Mouse (Mus musculus) intestine, postnatal 0 days (tissue): ENCODE results near the gene Mecom. TPM values are rescaled to one million over a fixed set of nuclear protein-coding genes. Genes with fewer than 3 reads are reported as not detected.

ENCODE experiments used
- ATAC-seq: fragments of 200-750 bp; cut with Nextera tagmentation; 2 replicates; pipeline ENCODE4 v1.8.0; 2017; ENCODE audit warnings: mild to moderate bottlenecking, moderate TSS enrichment, moderate library complexity
- H3K27ac ChIP-seq: fragments of 300-500 bp; sonication (generic); 2 replicates; pipeline ENCODE4 v1.5.1; 2014; ENCODE audit warnings: mild to moderate bottlenecking, low read depth, low read length, moderate library complexity
- H3K27me3 ChIP-seq: fragments of 300-500 bp; sonication (generic); replicated peaks from 2 replicates; pipeline ENCODE4 v1.6.1; 2014; ENCODE audit warnings: low read length, mixed read lengths; ENCODE audit not compliant: control insufficient read depth, insufficient read depth
- H3K36me3 ChIP-seq: fragments of 300-500 bp; sonication (generic); 2 replicates; pipeline ENCODE4 v1.6.1; 2014; ENCODE audit warnings: mild to moderate bottlenecking, moderate library complexity; ENCODE audit not compliant: control insufficient read depth, insufficient read depth
- H3K4me1 ChIP-seq: fragments of 300-500 bp; sonication (generic); replicated peaks from 2 replicates; pipeline ENCODE4 v1.6.1; 2014; ENCODE audit warnings: antibody characterized with exemption, low read length, mixed read lengths; ENCODE audit not compliant: control insufficient read depth, insufficient read depth
- H3K4me2 ChIP-seq: fragments of 300-500 bp; sonication (generic); replicated peaks from 2 replicates; pipeline ENCODE4 v1.6.1; 2014; ENCODE audit warnings: low read depth, mild to moderate bottlenecking, moderate library complexity
- H3K4me3 ChIP-seq: fragments of 300-500 bp; sonication (generic); 2 replicates; pipeline ENCODE4 v1.5.1; 2014; ENCODE audit warnings: low read depth, low read length
- H3K9ac ChIP-seq: fragments of 300-500 bp; sonication (generic); 2 replicates; pipeline ENCODE4 v1.6.1; 2014; ENCODE audit warnings: mild to moderate bottlenecking, low read depth, low read length
- H3K9me3 ChIP-seq: fragments of 300-500 bp; sonication (generic); 2 replicates; pipeline ENCODE4 v1.6.1; 2016; ENCODE audit warnings: mixed run types; ENCODE audit not compliant: control insufficient read depth
- CTCF ChIP-seq: sonication (generic); IDR thresholded peaks from 2 replicates; pipeline ENCODE4 v1.5.1; 2016; ENCODE audit warnings: low read depth, mild to moderate bottlenecking, control low read depth, antibody characterized with exemption, moderate library complexity
- WGBS: fragments of 180-500 bp; shearing (Covaris S2); extraction: QIAGEN DNeasy Blood & Tissue Kit; methylation state at CpG from one replicate; pipeline ENCODE4 v1.1.7; 2014; 5-methylcytosine and 5-hydroxymethylcytosine counted together
- polyA plus RNA-seq: library from polyadenylated mRNA; unstranded; fragments of >200 nt; fragmentation: Nextera tagmentation; extraction: Ambion mirVana; gene quantifications from 2 replicates; pipeline ENCODE4 v1.2.1, GENCODE M21; 2015

Mecom gene
- polyA plus RNA-seq, 1 experiment from 2014 or later, result 7.7 TPM

- Histone ChIP-seq H3K27ac (no peak overlapping the region), H3K4me1 (no peaks in the 10 kb centered on the region), H3K9me3 (no peaks in the 10 kb centered on the region), H3K36me3 (no peaks in the 10 kb centered on the region), H3K9ac (no peak overlapping the region), H3K4me3 (no peak overlapping the region), H3K27me3 (no peaks in the 10 kb centered on the region), H3K4me2 (no peak overlapping the region)
- 68% methylated on average over 7 of the region's 7 CpGs for WGBS
- TF ChIP-seq CTCF, result no peak
- no peak for ATAC-seq
These were observed 79.6 kb downstream of the Mecom start for GRCm38 (mm10) chr3:30468068-30468835.

DNA sequence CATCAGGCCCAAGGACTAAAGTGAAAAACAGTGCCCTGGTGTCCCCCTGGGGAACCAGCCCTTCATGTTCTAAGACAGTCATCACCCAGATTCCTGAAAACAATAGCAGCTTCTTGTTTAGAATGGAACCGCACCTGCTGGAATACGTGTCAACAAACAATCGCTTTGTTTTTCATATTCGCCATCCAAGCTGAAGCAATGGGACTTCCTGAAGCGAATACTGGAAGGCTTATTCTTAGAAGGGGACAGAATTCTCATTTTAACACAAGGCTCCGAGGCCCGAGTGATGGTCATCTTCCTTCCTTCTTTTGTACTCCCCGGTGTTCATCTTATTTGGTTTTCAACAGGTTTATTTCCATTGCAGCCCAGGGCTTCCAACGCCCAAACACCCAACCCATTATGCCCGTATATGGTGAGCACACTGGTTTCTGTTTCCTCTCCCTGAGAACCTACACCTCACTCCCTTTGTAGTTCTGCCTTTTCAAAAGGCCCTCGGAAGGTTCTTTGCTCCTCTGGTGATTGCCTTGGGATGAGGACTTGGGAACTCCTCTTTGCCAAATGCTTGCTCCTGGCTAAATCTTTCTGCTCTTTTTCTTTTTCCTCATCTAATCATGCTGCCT, 81.7 kb downstream of the Mecom start:
- TF ChIP-seq CTCF, result no peak
- no peak overlapping the region for H3K9ac ChIP-seq
- H3K27ac ChIP-seq, result no peak overlapping the region
- H3K4me1 ChIP-seq, result no peaks in the 10 kb centered on the region
- no peaks in the 10 kb centered on the region for H3K9me3 ChIP-seq
- no peaks in the 10 kb centered on the region for H3K27me3 ChIP-seq
- no peak overlapping the region for H3K4me2 ChIP-seq
- ATAC-seq, result no peak
- WGBS, result 74% methylated on average over 11 of the region's 11 CpGs
- no peak overlapping the region for H3K4me3 ChIP-seq
- H3K36me3 ChIP-seq, result no peaks in the 10 kb centered on the region

GRCm38 (mm10) chr3:30464497-30464896, 83.3 kb downstream of the Mecom start:
- H3K4me3 ChIP-seq, result no peak overlapping the region
- no peak for ATAC-seq
- no peak overlapping the region for H3K4me2 ChIP-seq
- no peak for TF ChIP-seq CTCF
- H3K27me3 ChIP-seq, result no peaks in the 10 kb centered on the region
- 92% methylated on average over 3 of the region's 3 CpGs for WGBS
- H3K36me3 ChIP-seq, result no peaks in the 10 kb centered on the region
- no peak overlapping the region for H3K9ac ChIP-seq
- no peak overlapping the region for H3K27ac ChIP-seq
- no peaks in the 10 kb centered on the region for H3K4me1 ChIP-seq
- no peaks in the 10 kb centered on the region for H3K9me3 ChIP-seq

GRCm38 (mm10) chr3:30461831-30462230, 86.0 kb downstream of the Mecom start:
- peak; percentile 33; the same call in 1 of the 2 replicates for TF ChIP-seq CTCF
- Histone ChIP-seq H3K9me3 (no peaks in the 10 kb centered on the region), H3K4me3 (no peak overlapping the region), H3K36me3 (no peaks in the 10 kb centered on the region), H3K27ac (no peak overlapping the region), H3K9ac (no peak overlapping the region), H3K4me2 (no peak overlapping the region), H3K4me1 (no peaks in the 10 kb centered on the region), H3K27me3 (no peaks in the 10 kb centered on the region)
- 90% methylated on average over 2 of the region's 2 CpGs for WGBS
- no peak for ATAC-seq

GRCm38 (mm10) chr3:30460890-30461578, 86.8 kb downstream of the Mecom start:
- H3K27me3 ChIP-seq, result no peaks in the 10 kb centered on the region
- no peak for ATAC-seq
- H3K27ac ChIP-seq, result no peak overlapping the region
- TF ChIP-seq CTCF, result no peak
- no peak overlapping the region for H3K4me3 ChIP-seq
- no peaks in the 10 kb centered on the region for H3K9me3 ChIP-seq
- H3K36me3 ChIP-seq, result no peaks in the 10 kb centered on the region
- H3K4me2 ChIP-seq, result no peak overlapping the region
- WGBS, result 80% methylated on average over 9 of the region's 9 CpGs
- no peak overlapping the region for H3K9ac ChIP-seq
- no peaks in the 10 kb centered on the region for H3K4me1 ChIP-seq

GRCm38 (mm10) chr3:30459626-30460025, 88.2 kb downstream of the Mecom start:
- Histone ChIP-seq H3K9ac (no peak overlapping the region), H3K36me3 (no peaks in the 10 kb centered on the region), H3K9me3 (no peaks in the 10 kb centered on the region), H3K4me1 (no peaks in the 10 kb centered on the region), H3K27me3 (no peaks in the 10 kb centered on the region), H3K4me2 (no peak overlapping the region), H3K4me3 (no peak overlapping the region), H3K27ac (no peak overlapping the region)
- no peak for TF ChIP-seq CTCF
- ATAC-seq, result no peak
- 87% methylated on average over 4 of the region's 4 CpGs for WGBS
